Mouse (Mus musculus): ENCODE measurements at regions not wholly inside any gene's neighbourhood (a gene's known extent, or its start where the extent isn't known, plus 50 kb on each side); places are given as distances from the start of the nearest gene placed in this dataset.

GRCm38 (mm10) chr19:14035371-14035770 is 122.0 kb downstream of the Olfr1505 start:
- no peak for DNase-seq (ENCODE audit: low spot score in 2 of 2)

- DNase-seq (ENCODE audit: low spot score in 2 of 2), result no peak
Observed at GRCm38 (mm10) chr19:14035785-14036184, 122.5 kb downstream of the Olfr1505 start.

- DNase-seq (ENCODE audit: low spot score in 2 of 2), result no peak
Observed at GRCm38 (mm10) chr19:14036750-14037149, 123.4 kb downstream of the Olfr1505 start.

GRCm38 (mm10) chr19:14042753-14043152 is 129.4 kb downstream of the Olfr1505 start:
- DNase-seq (ENCODE audit: low spot score in 2 of 2), result no peak

GRCm38 (mm10) chr19:14045456-14045855 is 132.1 kb downstream of the Olfr1505 start:
- DNase-seq (ENCODE audit: low spot score in 2 of 2), result no peak

GRCm38 (mm10) chr19:14052052-14052451 is 138.7 kb downstream of the Olfr1505 start:
- DNase-seq (ENCODE audit: low spot score in 2 of 2), result no peak

GRCm38 (mm10) chr19:14080538-14080937 is 167.2 kb downstream of the Olfr1505 start:
- peak in 1 of 2 experiments; percentile 4 for DNase-seq (ENCODE audit: low spot score in 2 of 2)

- DNase-seq (ENCODE audit: low spot score in 2 of 2), result no peak
Observed at GRCm38 (mm10) chr19:14084726-14085125, 171.4 kb downstream of the Olfr1505 start.

GRCm38 (mm10) chr19:14090106-14090505 is 176.8 kb downstream of the Olfr1505 start:
- no peak for DNase-seq (ENCODE audit: low spot score in 2 of 2)

GRCm38 (mm10) chr19:14094191-14094590 is 180.9 kb downstream of the Olfr1505 start:
- DNase-seq (ENCODE audit: low spot score in 2 of 2), result no peak

GRCm38 (mm10) chr19:14096187-14096586 is 182.9 kb downstream of the Olfr1505 start:
- DNase-seq (ENCODE audit: low spot score in 2 of 2), result no peak

GRCm38 (mm10) chr19:14109091-14109490 is 195.8 kb downstream of the Olfr1505 start:
- no peak for DNase-seq (ENCODE audit: low spot score in 2 of 2)

GRCm38 (mm10) chr19:14123348-14124113 is 210.2 kb downstream of the Olfr1505 start:
- no peak for DNase-seq (ENCODE audit: low spot score in 2 of 2)

- DNase-seq (ENCODE audit: low spot score in 2 of 2), result no peak
Observed at GRCm38 (mm10) chr19:14124250-14124827, 211.0 kb downstream of the Olfr1505 start.

GRCm38 (mm10) chr19:14124986-14125385 is 211.7 kb downstream of the Olfr1505 start:
- DNase-seq (ENCODE audit: low spot score in 2 of 2), result no peak

- DNase-seq (ENCODE audit: low spot score in 2 of 2), result no peak
Observed at GRCm38 (mm10) chr19:14128397-14129209, 215.3 kb downstream of the Olfr1505 start.

- DNase-seq (ENCODE audit: low spot score in 2 of 2), result no peak
Observed at GRCm38 (mm10) chr19:14161217-14161616, 247.9 kb downstream of the Olfr1505 start.

GRCm38 (mm10) chr19:14162773-14163172 is 249.4 kb downstream of the Olfr1505 start:
- no peak for DNase-seq (ENCODE audit: low spot score in 2 of 2)

- DNase-seq (ENCODE audit: low spot score in 2 of 2), result no peak
Observed at GRCm38 (mm10) chr19:14165775-14166174, 252.4 kb downstream of the Olfr1505 start.

GRCm38 (mm10) chr19:14180244-14180643 is 266.9 kb downstream of the Olfr1505 start:
- DNase-seq (ENCODE audit: low spot score in 2 of 2), result no peak

- DNase-seq (ENCODE audit: low spot score in 2 of 2), result peak in 1 of 2 experiments; percentile 12
Observed at GRCm38 (mm10) chr19:14180956-14181355, 267.6 kb downstream of the Olfr1505 start.
